Mouse (Mus musculus) liver, postnatal 0 days (tissue): ENCODE results near the gene Casp2. TPM values are rescaled to one million over a fixed set of nuclear protein-coding genes. Genes with fewer than 3 reads are reported as not detected.

ENCODE experiments used
- ATAC-seq: fragments of 200-750 bp; cut with Nextera tagmentation; 2 replicates; pipeline ENCODE4 v1.8.0; 2017; ENCODE audit warnings: mild to moderate bottlenecking, moderate library complexity
- DNase-seq: peaks from one replicate; pipeline ENCODE4 v3.0.0-alpha.2; 2016
- H3K27ac ChIP-seq: fragments of 300-500 bp; sonication (generic); 2 replicates; pipeline ENCODE4 v1.5.1; 2014; ENCODE audit warnings: antibody characterized with exemption, moderate library complexity, mild to moderate bottlenecking, low read depth
- H3K27me3 ChIP-seq: fragments of 300-500 bp; sonication (generic); 2 replicates; pipeline ENCODE4 v1.6.1; 2014; ENCODE audit warnings: low read length, control low read depth, mixed read lengths; ENCODE audit not compliant: insufficient read depth
- H3K36me3 ChIP-seq: fragments of 300-500 bp; sonication (generic); replicated peaks from 2 replicates; pipeline ENCODE4 v1.6.1; 2014; ENCODE audit warnings: mild to moderate bottlenecking, control low read depth, low read length, moderate library complexity, mixed read lengths; ENCODE audit not compliant: insufficient read depth
- H3K4me1 ChIP-seq: fragments of 300-500 bp; sonication (generic); 2 replicates; pipeline ENCODE4 v1.6.1; 2014; ENCODE audit warnings: antibody characterized with exemption, mild to moderate bottlenecking, control low read depth; ENCODE audit not compliant: insufficient read depth
- H3K4me2 ChIP-seq: fragments of 300-500 bp; sonication (generic); 2 replicates; pipeline ENCODE4 v1.6.1; 2014; ENCODE audit warnings: low read depth, mild to moderate bottlenecking, low read length, moderate library complexity, mixed read lengths
- H3K4me3 ChIP-seq: fragments of 300-500 bp; sonication (generic); 2 replicates; pipeline ENCODE4 v1.5.1; 2014; ENCODE audit warnings: low read depth, low read length
- H3K9ac ChIP-seq: fragments of 300-500 bp; sonication (generic); replicated peaks from 2 replicates; pipeline ENCODE4 v1.6.1; 2014; ENCODE audit warnings: mild to moderate bottlenecking, moderate library complexity
- H3K9me3 ChIP-seq: fragments of 300-500 bp; sonication (generic); 2 replicates; pipeline ENCODE4 v1.6.1; 2016; ENCODE audit warnings: mild to moderate bottlenecking, control low read depth, low read length, mixed read lengths
- CTCF ChIP-seq: sonication (generic); IDR thresholded peaks from 2 replicates; pipeline ENCODE4 v1.5.1; 2016; ENCODE audit warnings: antibody characterized with exemption, low read depth
- EP300 ChIP-seq: IDR thresholded peaks from 2 replicates; pipeline ENCODE4 v1.6.1; 2016; ENCODE audit warnings: antibody characterized with exemption, low read depth, mild to moderate bottlenecking
- WGBS: fragments of 180-500 bp; shearing (Covaris S2); extraction: QIAGEN DNeasy Blood & Tissue Kit; methylation state at CpG from one replicate; pipeline ENCODE4 v1.1.7; 2014; ENCODE audit not compliant: insufficient replicate concordance; 5-methylcytosine and 5-hydroxymethylcytosine counted together
- polyA plus RNA-seq: library from polyadenylated mRNA; unstranded; fragments of >200 nt; fragmentation: Nextera tagmentation; extraction: Ambion mirVana; gene quantifications from 2 replicates; pipeline ENCODE4 v1.2.1, GENCODE M21; 2015

Casp2 gene
- polyA plus RNA-seq, 1 experiment from 2014 or later = 11.1 TPM

- no peaks in the 10 kb centered on the region for H3K36me3 ChIP-seq
- H3K4me2 ChIP-seq = peak within 1 kb of the TSS; percentile 74
- ATAC-seq (peak; percentile 15; the same call in 1 of the 2 replicates), DNase-seq (no peak)
- H3K9ac ChIP-seq = no peak within 1 kb of the TSS
- no peaks in the 10 kb centered on the region for H3K9me3 ChIP-seq
- TF ChIP-seq CTCF (no peak), EP300 (no peak)
- peaks cover 49% of the 10 kb centered on the region for H3K27me3 ChIP-seq
- peaks cover 8% of the 10 kb centered on the region for H3K4me1 ChIP-seq
- H3K27ac ChIP-seq = no peak within 1 kb of the TSS
- H3K4me3 ChIP-seq = peak within 1 kb of the TSS; percentile 41
- 3% methylated on average over 34 of the region's 68 CpGs for WGBS
Observed at GRCm38 (mm10) chr6:42324482-42325267, 59.9 kb downstream of the Casp2 start, which contains the start of gene Fam131b. Fam131b (minus strand) TSS chr6:42324643.

- H3K9me3 ChIP-seq = no peaks in the 10 kb centered on the region
- no peak overlapping the region for H3K4me3 ChIP-seq
- WGBS = 7% methylated on average over 7 of the region's 7 CpGs
- peak; percentile 77 for DNase-seq
- H3K36me3 ChIP-seq = no peaks in the 10 kb centered on the region
- 0 out of 2 replicates have a peak, but pooled peaks have one; percentile 36 for ATAC-seq
- peak; percentile 82 for TF ChIP-seq CTCF
- TF ChIP-seq EP300 = no peak
- H3K4me2 ChIP-seq = peak overlapping the region; percentile 74
- H3K27me3 ChIP-seq = peaks cover 49% of the 10 kb centered on the region
- H3K9ac ChIP-seq = no peak overlapping the region
- H3K27ac ChIP-seq = no peak overlapping the region
- H3K4me1 ChIP-seq = peaks cover 8% of the 10 kb centered on the region
Observed at GRCm38 (mm10) chr6:42325268-42325609, 60.5 kb downstream of the Casp2 start.

- H3K36me3 ChIP-seq = no peaks in the 10 kb centered on the region
- no peak for DNase-seq
- no peak for ATAC-seq
Observed at GRCm38 (mm10) chr6:42326509-42326908, 61.7 kb downstream of the Casp2 start.

GRCm38 (mm10) chr6:42328757-42329156, 64.0 kb downstream of the Casp2 start:
- DNase-seq (no peak), ATAC-seq (no peak)
- peaks cover 19% of the 10 kb centered on the region for H3K27me3 ChIP-seq
- 40% methylated on average over 3 of the region's 3 CpGs for WGBS
- H3K4me1 ChIP-seq = peaks cover 8% of the 10 kb centered on the region
- no peak for TF ChIP-seq EP300
- no peak for TF ChIP-seq CTCF
- H3K4me3 ChIP-seq = no peak overlapping the region
- no peaks in the 10 kb centered on the region for H3K36me3 ChIP-seq
- H3K27ac ChIP-seq = no peak overlapping the region
- no peaks in the 10 kb centered on the region for H3K9me3 ChIP-seq
- H3K4me2 ChIP-seq = no peak overlapping the region
- H3K9ac ChIP-seq = no peak overlapping the region

More at GRCm38 (mm10) chr6:42326509-42326908, 61.7 kb downstream of the Casp2 start:
- Histone ChIP-seq H3K27ac (no peak overlapping the region), H3K4me2 (no peak overlapping the region), H3K4me3 (no peak overlapping the region), H3K27me3 (peaks cover 41% of the 10 kb centered on the region), H3K9ac (no peak overlapping the region), H3K4me1 (peaks cover 8% of the 10 kb centered on the region), H3K9me3 (no peaks in the 10 kb centered on the region)
- TF ChIP-seq EP300 (no peak), CTCF (no peak)
- 58% methylated on average over 3 of the region's 3 CpGs for WGBS

- no peak for TF ChIP-seq EP300
- no peak for TF ChIP-seq CTCF
- DNase-seq (no peak), ATAC-seq (no peak)
- Histone ChIP-seq H3K4me2 (no peak overlapping the region), H3K27me3 (peaks cover 4% of the 10 kb centered on the region; the same call in 1 of the 2 replicates), H3K27ac (no peak overlapping the region), H3K9ac (no peak overlapping the region), H3K4me1 (no peaks in the 10 kb centered on the region), H3K4me3 (no peak overlapping the region), H3K36me3 (no peaks in the 10 kb centered on the region), H3K9me3 (no peaks in the 10 kb centered on the region)
- WGBS = 61% methylated on average over 3 of the region's 3 CpGs
Observed at GRCm38 (mm10) chr6:42330216-42330615, 65.4 kb downstream of the Casp2 start.

GRCm38 (mm10) chr6:42330946-42331345, 66.2 kb downstream of the Casp2 start:
- no peak overlapping the region for H3K9ac ChIP-seq
- H3K4me1 ChIP-seq = no peaks in the 10 kb centered on the region
- H3K4me3 ChIP-seq = no peak overlapping the region
- WGBS = 80% methylated on average over 3 of the region's 3 CpGs
- no peak overlapping the region for H3K27ac ChIP-seq
- H3K27me3 ChIP-seq = no peaks in the 10 kb centered on the region
- no peak for TF ChIP-seq CTCF
- TF ChIP-seq EP300 = no peak
- H3K9me3 ChIP-seq = no peaks in the 10 kb centered on the region
- H3K4me2 ChIP-seq = no peak overlapping the region
- H3K36me3 ChIP-seq = no peaks in the 10 kb centered on the region
- DNase-seq (no peak), ATAC-seq (no peak)

Other genes with a start within 250 kb of the Casp2 start
- gene Sva, start 226.6 kb upstream of the Casp2 start, polyA plus RNA-seq = not detected in 2 replicates
- gene Tas2r139, start 124.0 kb upstream of the Casp2 start, polyA plus RNA-seq = not detected in 2 replicates
- gene Tas2r144, start 49.7 kb upstream of the Casp2 start, polyA plus RNA-seq = not detected in 2 replicates
- 20.5 and 26.7 TPM in 2 replicates for gene Gstk1, start 19.1 kb upstream of the Casp2 start, polyA plus RNA-seq
- not detected in 2 replicates for gene Tmem139, start 3.0 kb upstream of the Casp2 start, polyA plus RNA-seq
- gene Clcn1, start 21.7 kb downstream of the Casp2 start, polyA plus RNA-seq = 0.09 TPM in 1 of 2 replicates, not detected in the other
- not detected in 2 replicates for gene Fam131b, start 59.7 kb downstream of the Casp2 start, polyA plus RNA-seq
- gene Zyx, start 84.6 kb downstream of the Casp2 start, polyA plus RNA-seq = 55.3 and 57.8 TPM in 2 replicates
- gene Epha1, start 108.3 kb downstream of the Casp2 start, polyA plus RNA-seq = 16.8 and 18.7 TPM in 2 replicates
- not detected in 2 replicates for gene Tas2r143, start 135.3 kb downstream of the Casp2 start, polyA plus RNA-seq
- not detected in 2 replicates for gene Tas2r135, start 140.4 kb downstream of the Casp2 start, polyA plus RNA-seq
- gene Tas2r126, start 169.6 kb downstream of the Casp2 start, polyA plus RNA-seq = not detected in 2 replicates
- not detected in 2 replicates for gene Olfr458, start 200.2 kb downstream of the Casp2 start, polyA plus RNA-seq
- not detected in 2 replicates for gene Olfr457, start 211.3 kb downstream of the Casp2 start, polyA plus RNA-seq
- not detected in 2 replicates for gene Olfr456, start 222.2 kb downstream of the Casp2 start, polyA plus RNA-seq